Mouse (Mus musculus): Measurements from ENCODE around the gene Cygb.

GRCm38 (mm10) chr11:116647340-116647991 lies 6.6 kb downstream of the Cygb start:
- TF ChIP-seq CTCF (IDR thresholded peaks at IDR 0.05; ENCODE audit: low read depth) = peak; percentile 34; the same call in 1 of the 2 replicates
- no peak for TF ChIP-seq EP300 (IDR thresholded peaks at IDR 0.05; ENCODE audit: low read depth)
